Mouse (Mus musculus) embryonic facial prominence, embryonic 15.5 days (tissue): Measurements from ENCODE around the gene Snai1. TPM values are rescaled to one million over a fixed set of nuclear protein-coding genes. Genes with fewer than 3 reads are reported as not detected.

Experiments used
- ATAC-seq: fragments of 200-750 bp; cut with Nextera tagmentation; 2 replicates; pipeline ENCODE4 v1.8.0; 2017; ENCODE audit warnings: low read depth, moderate TSS enrichment; ENCODE audit not compliant: insufficient number of reproducible peaks, low FRiP score, low TSS enrichment
- H3K27ac ChIP-seq: fragments of 300-500 bp; sonication (generic); replicated peaks from 2 replicates; pipeline ENCODE4 v1.5.1; 2015; ENCODE audit warnings: mild to moderate bottlenecking, inconsistent platforms
- H3K27me3 ChIP-seq: fragments of 300-500 bp; sonication (generic); 2 replicates; pipeline ENCODE4 v1.6.1; 2015; ENCODE audit warnings: inconsistent platforms
- H3K36me3 ChIP-seq: fragments of 300-500 bp; sonication (generic); 2 replicates; pipeline ENCODE4 v1.6.1; 2015; ENCODE audit warnings: mild to moderate bottlenecking, inconsistent platforms
- H3K4me1 ChIP-seq: fragments of 300-500 bp; sonication (generic); 2 replicates; pipeline ENCODE4 v1.6.1; 2015; ENCODE audit warnings: inconsistent platforms
- H3K4me2 ChIP-seq: fragments of 300-500 bp; sonication (generic); replicated peaks from 2 replicates; pipeline ENCODE4 v1.6.1; 2015; ENCODE audit warnings: mild to moderate bottlenecking, inconsistent platforms
- H3K4me3 ChIP-seq: fragments of 300-500 bp; sonication (generic); replicated peaks from 2 replicates; pipeline ENCODE4 v1.5.1; 2015; ENCODE audit warnings: mild to moderate bottlenecking, inconsistent platforms
- H3K9ac ChIP-seq: fragments of 300-500 bp; sonication (generic); 2 replicates; pipeline ENCODE4 v1.6.1; 2015; ENCODE audit warnings: inconsistent platforms
- H3K9me3 ChIP-seq: fragments of 300-500 bp; sonication (generic); replicated peaks from 2 replicates; pipeline ENCODE4 v1.6.1; 2016; ENCODE audit warnings: inconsistent platforms
- WGBS: fragments of 180-500 bp; shearing (Covaris S2); methylation state at CpG from one replicate; pipeline ENCODE4 v1.1.7; 2015; 5-methylcytosine and 5-hydroxymethylcytosine counted together
- polyA plus RNA-seq: library from polyadenylated mRNA; unstranded; fragments of >200 nt; fragmentation: Nextera tagmentation; extraction: Ambion mirVana; gene quantifications from 2 replicates; pipeline ENCODE4 v1.2.1, GENCODE M21; 2015

Gene Snai1
- polyA plus RNA-seq, 1 experiment from 2014 or later = 104 TPM

GRCm38 (mm10) chr2:167571442-167572220 lies 33.6 kb downstream of the Snai1 start:
- Histone ChIP-seq H3K4me2 (no peak overlapping the region), H3K4me1 (peaks cover 49% of the 10 kb centered on the region), H3K27ac (peak overlapping the region; percentile 91; the same call in 1 of the 2 replicates), H3K9ac (no peak overlapping the region), H3K36me3 (no peaks in the 10 kb centered on the region), H3K9me3 (no peaks in the 10 kb centered on the region), H3K4me3 (no peak overlapping the region), H3K27me3 (no peaks in the 10 kb centered on the region)
- WGBS = 70% methylated on average over 18 of the region's 18 CpGs
- ATAC-seq = no peak

GRCm38 (mm10) chr2:167574814-167575213 lies 36.8 kb downstream of the Snai1 start:
- H3K27me3 ChIP-seq = no peaks in the 10 kb centered on the region
- no peak overlapping the region; the same call in 1 of the 2 replicates for H3K27ac ChIP-seq
- no peak overlapping the region for H3K9ac ChIP-seq

GRCm38 (mm10) chr2:167575581-167575980 lies 37.6 kb downstream of the Snai1 start:
- Histone ChIP-seq H3K4me3 (no peak overlapping the region), H3K4me1 (peaks cover 31% of the 10 kb centered on the region), H3K9ac (no peak overlapping the region), H3K27ac (no peak overlapping the region), H3K27me3 (no peaks in the 10 kb centered on the region), H3K36me3 (no peaks in the 10 kb centered on the region), H3K4me2 (no peak overlapping the region), H3K9me3 (no peaks in the 10 kb centered on the region)
- WGBS = 72% methylated on average over 7 of the region's 7 CpGs
- no peak for ATAC-seq

More at GRCm38 (mm10) chr2:167574814-167575213, 36.8 kb downstream of the Snai1 start:
- H3K4me2 ChIP-seq = no peak overlapping the region
- H3K9me3 ChIP-seq = no peaks in the 10 kb centered on the region
- H3K4me1 ChIP-seq = peaks cover 39% of the 10 kb centered on the region
- ATAC-seq = no peak
- no peaks in the 10 kb centered on the region for H3K36me3 ChIP-seq
- H3K4me3 ChIP-seq = no peak overlapping the region
- WGBS = 53% methylated on average over 9 of the region's 9 CpGs

GRCm38 (mm10) chr2:167576121-167576620 lies 38.2 kb downstream of the Snai1 start:
- Histone ChIP-seq H3K9ac (no peak overlapping the region), H3K36me3 (no peaks in the 10 kb centered on the region), H3K4me3 (no peak overlapping the region), H3K9me3 (no peaks in the 10 kb centered on the region), H3K4me2 (no peak overlapping the region), H3K27ac (no peak overlapping the region), H3K27me3 (no peaks in the 10 kb centered on the region), H3K4me1 (peaks cover 25% of the 10 kb centered on the region; the same call in 1 of the 2 replicates)
- 77% methylated on average over 8 of the region's 8 CpGs for WGBS
- no peak for ATAC-seq

GRCm38 (mm10) chr2:167577186-167577785 lies 39.3 kb downstream of the Snai1 start:
- no peaks in the 10 kb centered on the region for H3K36me3 ChIP-seq
- H3K4me2 ChIP-seq = no peak overlapping the region
- H3K4me1 ChIP-seq = peaks cover 17% of the 10 kb centered on the region; the same call in 1 of the 2 replicates
- H3K9me3 ChIP-seq = no peaks in the 10 kb centered on the region
- no peak overlapping the region for H3K9ac ChIP-seq
- no peak overlapping the region for H3K4me3 ChIP-seq
- ATAC-seq = no peak
- WGBS = 48% methylated on average over 9 of the region's 9 CpGs
- H3K27ac ChIP-seq = no peak overlapping the region; the same call in 1 of the 2 replicates
- H3K27me3 ChIP-seq = no peaks in the 10 kb centered on the region

GRCm38 (mm10) chr2:167578521-167578920 lies 40.5 kb downstream of the Snai1 start:
- H3K9ac ChIP-seq = no peak overlapping the region
- H3K4me2 ChIP-seq = no peak overlapping the region
- ATAC-seq = no peak
- H3K4me1 ChIP-seq = peaks cover 26% of the 10 kb centered on the region
- no peak overlapping the region for H3K4me3 ChIP-seq
- no peaks in the 10 kb centered on the region for H3K9me3 ChIP-seq
- H3K36me3 ChIP-seq = no peaks in the 10 kb centered on the region
- no peaks in the 10 kb centered on the region for H3K27me3 ChIP-seq
- 36% methylated on average over 5 of the region's 5 CpGs for WGBS
- no peak overlapping the region for H3K27ac ChIP-seq

GRCm38 (mm10) chr2:167583161-167583952 lies 45.4 kb downstream of the Snai1 start:
- H3K27ac ChIP-seq = peak overlapping the region; percentile 73
- no peaks in the 10 kb centered on the region for H3K27me3 ChIP-seq
- no peak overlapping the region for H3K4me2 ChIP-seq
- H3K9ac ChIP-seq = no peak overlapping the region
- no peak overlapping the region for H3K4me3 ChIP-seq
- H3K36me3 ChIP-seq = no peaks in the 10 kb centered on the region
- peaks cover 50% of the 10 kb centered on the region for H3K4me1 ChIP-seq
- 21% methylated on average over 10 of the region's 10 CpGs for WGBS
- no peaks in the 10 kb centered on the region for H3K9me3 ChIP-seq
- no peak for ATAC-seq

GRCm38 (mm10) chr2:167585273-167585672 lies 47.3 kb downstream of the Snai1 start:
- no peaks in the 10 kb centered on the region for H3K9me3 ChIP-seq
- H3K9ac ChIP-seq = no peak overlapping the region
- H3K27me3 ChIP-seq = no peaks in the 10 kb centered on the region
- H3K4me1 ChIP-seq = peaks cover 59% of the 10 kb centered on the region
- ATAC-seq = no peak
- H3K27ac ChIP-seq = no peak overlapping the region
- H3K36me3 ChIP-seq = no peaks in the 10 kb centered on the region
- H3K4me2 ChIP-seq = no peak overlapping the region
- WGBS = 54% methylated on average over 2 of the region's 2 CpGs
- H3K4me3 ChIP-seq = no peak overlapping the region

- 19% methylated on average over 8 of the region's 8 CpGs for WGBS
- Histone ChIP-seq H3K27me3 (no peaks in the 10 kb centered on the region), H3K4me3 (no peak overlapping the region), H3K36me3 (no peaks in the 10 kb centered on the region), H3K27ac (peak overlapping the region; percentile 63), H3K9me3 (no peaks in the 10 kb centered on the region), H3K4me1 (peaks cover 63% of the 10 kb centered on the region), H3K4me2 (no peak overlapping the region), H3K9ac (no peak overlapping the region)
- ATAC-seq = no peak
Observed at GRCm38 (mm10) chr2:167586041-167586440, 48.0 kb downstream of the Snai1 start.

GRCm38 (mm10) chr2:167586976-167587375 lies 49.0 kb downstream of the Snai1 start:
- H3K4me3 ChIP-seq = no peak overlapping the region
- no peaks in the 10 kb centered on the region for H3K36me3 ChIP-seq
- no peak for ATAC-seq
- H3K4me1 ChIP-seq = peaks cover 68% of the 10 kb centered on the region
- H3K9me3 ChIP-seq = no peaks in the 10 kb centered on the region
- H3K27me3 ChIP-seq = no peaks in the 10 kb centered on the region
- 23% methylated on average over 9 of the region's 9 CpGs for WGBS
- no peak overlapping the region for H3K9ac ChIP-seq
- H3K27ac ChIP-seq = 0 out of 2 replicates have a peak overlapping the region, but pooled peaks have one; percentile 28
- H3K4me2 ChIP-seq = no peak overlapping the region
